Mouse (Mus musculus) lung, postnatal 0 days (tissue): ENCODE measurements around the gene Znrf1. TPM values are rescaled to one million over a fixed set of nuclear protein-coding genes. Genes with fewer than 3 reads are reported as not detected.

Source experiments
- ATAC-seq: fragments of 200-750 bp; cut with Nextera tagmentation; 2 replicates; pipeline ENCODE4 v1.8.0; 2017; ENCODE audit warnings: moderate library complexity
- DNase-seq: peaks from one replicate; pipeline ENCODE4 v3.0.0-alpha.2; 2016; ENCODE audit warnings: low spot score
- H3K27ac ChIP-seq: fragments of 300-500 bp; sonication (generic); 2 replicates; pipeline ENCODE4 v1.5.1; 2014; ENCODE audit warnings: antibody characterized with exemption, mild to moderate bottlenecking, low read length, mixed read lengths
- H3K27me3 ChIP-seq: fragments of 300-500 bp; sonication (generic); replicated peaks from 2 replicates; pipeline ENCODE4 v1.6.1; 2014; ENCODE audit warnings: low read length, mixed read lengths; ENCODE audit not compliant: insufficient read depth
- H3K36me3 ChIP-seq: fragments of 300-500 bp; sonication (generic); 2 replicates; pipeline ENCODE4 v1.6.1; 2014; ENCODE audit warnings: low read length, mixed read lengths; ENCODE audit not compliant: insufficient read depth
- H3K4me1 ChIP-seq: fragments of 300-500 bp; sonication (generic); 2 replicates; pipeline ENCODE4 v1.6.1; 2014; ENCODE audit warnings: antibody characterized with exemption, low read depth, low read length, mixed read lengths; ENCODE audit not compliant: insufficient read depth
- H3K4me2 ChIP-seq: fragments of 300-500 bp; sonication (generic); replicated peaks from 2 replicates; pipeline ENCODE4 v1.6.1; 2014; ENCODE audit warnings: low read depth, mild to moderate bottlenecking, low read length, moderate library complexity, mixed read lengths
- H3K4me3 ChIP-seq: fragments of 300-500 bp; sonication (generic); 2 replicates; pipeline ENCODE4 v1.5.1; 2014; ENCODE audit warnings: low read depth, low read length
- H3K9ac ChIP-seq: fragments of 300-500 bp; sonication (generic); replicated peaks from 2 replicates; pipeline ENCODE4 v1.6.1; 2014; ENCODE audit warnings: low read depth, mild to moderate bottlenecking
- H3K9me3 ChIP-seq: fragments of 300-500 bp; sonication (generic); 2 replicates; pipeline ENCODE4 v1.6.1; 2016; ENCODE audit warnings: low read length, mixed read lengths
- CTCF ChIP-seq: IDR thresholded peaks from 2 replicates; pipeline ENCODE4 v1.5.1; 2016; ENCODE audit warnings: antibody characterized with exemption, mild to moderate bottlenecking
- EP300 ChIP-seq: IDR thresholded peaks from 2 replicates; pipeline ENCODE4 v1.6.1; 2016; ENCODE audit warnings: antibody characterized with exemption, mild to moderate bottlenecking, control low read depth
- WGBS: fragments of 180-500 bp; shearing (Covaris S2); extraction: QIAGEN DNeasy Blood & Tissue Kit; methylation state at CpG from one replicate; pipeline ENCODE4 v1.1.7; 2014; 5-methylcytosine and 5-hydroxymethylcytosine counted together
- polyA plus RNA-seq: library from polyadenylated mRNA; unstranded; fragments of >200 nt; fragmentation: Nextera tagmentation; extraction: Ambion mirVana; gene quantifications from 2 replicates; pipeline ENCODE4 v1.2.1, GENCODE M21; 2015

Gene Znrf1
- polyA plus RNA-seq, 1 experiment from 2014 or later = 24.5 TPM

DNA sequence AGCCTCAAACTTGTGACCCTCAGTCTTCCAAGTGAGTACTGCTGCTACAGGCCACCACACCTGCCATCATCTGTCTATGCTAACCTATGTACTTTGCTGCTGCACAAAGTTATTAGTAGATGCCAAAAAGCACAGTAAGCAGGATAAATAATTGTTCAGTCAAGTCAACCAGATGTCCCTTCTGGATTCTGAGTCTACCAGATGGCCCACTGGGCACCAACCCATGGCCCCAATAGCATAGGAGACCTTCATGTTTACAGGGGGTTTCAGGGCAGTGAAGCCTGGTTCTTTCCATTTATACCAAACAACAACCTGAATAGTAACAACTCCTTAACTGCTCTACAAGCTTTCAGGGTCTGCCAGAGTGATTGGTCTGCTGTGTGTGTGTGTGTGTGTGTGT is 55.3 kb downstream of the Znrf1 start:
- no peaks in the 10 kb centered on the region for H3K27me3 ChIP-seq
- H3K4me2 ChIP-seq = no peak overlapping the region
- DNase-seq (no peak), ATAC-seq (no peak)
- H3K9me3 ChIP-seq = no peaks in the 10 kb centered on the region
- no peak for TF ChIP-seq CTCF
- no peak for TF ChIP-seq EP300
- no peak overlapping the region for H3K4me3 ChIP-seq
- no peak overlapping the region for H3K9ac ChIP-seq
- H3K36me3 ChIP-seq = no peaks in the 10 kb centered on the region
- H3K27ac ChIP-seq = no peak overlapping the region
- peaks cover 23% of the 10 kb centered on the region; the same call in 1 of the 2 replicates for H3K4me1 ChIP-seq

DNA sequence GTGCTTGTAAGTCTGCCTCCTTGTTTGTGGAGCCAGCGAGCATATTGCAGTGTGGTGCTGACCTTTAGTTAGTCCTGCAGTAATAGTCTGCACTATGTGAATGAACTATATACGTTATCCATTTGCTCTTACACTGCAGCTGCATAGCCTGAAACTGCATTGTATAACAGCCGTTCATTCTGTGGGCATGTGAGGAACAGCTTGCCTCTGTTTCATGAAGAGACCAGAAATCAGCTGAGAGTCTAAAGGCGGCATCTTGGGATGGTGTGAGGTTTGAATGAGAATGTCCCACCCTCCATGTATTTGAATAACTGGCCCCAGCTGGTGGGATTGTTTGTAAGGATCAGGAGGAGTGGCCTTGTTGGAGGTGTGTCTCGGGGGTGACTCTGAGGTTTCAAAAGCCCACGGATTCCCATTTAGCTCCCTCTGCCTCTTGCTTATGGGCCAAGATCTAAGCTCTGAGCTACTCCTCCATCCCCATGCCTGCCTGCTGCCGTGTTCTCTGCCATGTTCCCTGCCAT is 56.6 kb downstream of the Znrf1 start:
- peaks cover 30% of the 10 kb centered on the region; the same call in 1 of the 2 replicates for H3K4me1 ChIP-seq

DNA sequence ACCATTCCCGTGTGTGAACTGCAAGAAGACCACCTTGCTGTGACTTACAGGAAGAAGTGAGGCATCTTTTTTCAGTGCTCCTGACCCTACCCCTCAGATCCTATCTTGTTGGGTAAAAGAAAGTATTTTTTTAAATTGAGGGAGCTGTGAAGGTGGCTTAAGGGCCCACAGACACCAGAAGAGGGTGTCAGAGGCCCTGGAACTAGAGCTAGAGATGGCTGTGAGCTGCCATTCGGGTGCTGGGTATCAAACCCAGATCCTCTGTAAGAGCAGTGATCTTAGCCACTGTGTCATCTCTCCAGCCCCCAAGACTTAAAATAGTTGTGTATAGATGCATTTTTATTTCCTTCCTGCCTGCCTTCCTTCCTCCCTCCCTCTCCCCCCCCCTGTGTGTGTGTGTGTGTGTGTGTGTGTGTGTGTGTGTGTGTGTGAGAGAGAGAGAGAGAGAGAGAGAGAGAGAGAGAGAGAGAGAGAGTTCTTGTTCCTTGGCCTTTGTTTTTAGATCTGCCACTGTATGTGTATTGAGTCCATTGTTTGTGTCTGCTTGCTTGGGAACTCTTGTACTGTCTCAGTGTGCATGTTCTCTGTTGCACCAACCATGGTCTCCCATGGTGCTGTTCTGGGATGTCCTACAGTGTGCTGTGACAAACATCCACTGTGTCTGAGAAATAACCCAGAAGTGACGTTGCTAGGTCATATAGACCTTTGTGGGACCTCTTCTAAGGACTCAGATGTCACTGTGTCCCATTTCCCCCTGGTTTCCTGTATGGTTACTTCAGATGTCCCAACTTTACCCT is 58.3 kb downstream of the Znrf1 start:
- DNase-seq (no peak), ATAC-seq (no peak)
- Histone ChIP-seq H3K4me3 (no peak overlapping the region), H3K4me1 (peaks cover 30% of the 10 kb centered on the region; the same call in 1 of the 2 replicates), H3K27ac (peak overlapping the region; percentile 81; the same call in 1 of the 2 replicates), H3K9me3 (no peaks in the 10 kb centered on the region), H3K4me2 (no peak overlapping the region), H3K27me3 (no peaks in the 10 kb centered on the region), H3K9ac (no peak overlapping the region), H3K36me3 (no peaks in the 10 kb centered on the region)
- TF ChIP-seq EP300 (no peak), CTCF (no peak)
- WGBS = 64% methylated on average over 3 of the region's 3 CpGs

More for the DNA sequence above, 56.6 kb downstream of the Znrf1 start:
- ATAC-seq (no peak), DNase-seq (no peak)
- Histone ChIP-seq H3K9me3 (no peaks in the 10 kb centered on the region), H3K4me2 (no peak overlapping the region), H3K27me3 (no peaks in the 10 kb centered on the region), H3K9ac (no peak overlapping the region), H3K36me3 (no peaks in the 10 kb centered on the region), H3K4me3 (no peak overlapping the region), H3K27ac (no peak overlapping the region)
- TF ChIP-seq EP300 (no peak), CTCF (no peak)
- 76% methylated on average over 7 of the region's 7 CpGs for WGBS

DNA sequence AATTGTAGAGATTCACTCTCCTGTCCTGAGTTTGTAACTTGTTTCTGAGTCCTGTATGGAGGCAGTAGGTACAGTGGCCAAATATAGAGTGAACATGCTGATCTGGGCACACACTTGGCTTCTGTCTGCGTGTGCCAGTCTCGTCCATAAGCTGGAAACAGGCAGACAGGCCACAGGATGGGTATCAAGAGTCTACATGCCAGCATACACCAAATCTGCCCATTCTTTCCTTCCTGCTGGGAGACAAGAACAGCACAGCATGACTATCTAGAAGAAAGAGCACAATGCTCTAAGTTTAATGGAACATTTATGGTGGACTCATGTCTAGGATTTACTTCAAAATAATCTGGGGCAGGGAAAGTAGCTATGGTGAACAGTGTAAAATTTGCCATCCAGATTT is 59.1 kb downstream of the Znrf1 start:
- H3K9ac ChIP-seq = no peak overlapping the region
- H3K4me1 ChIP-seq = peaks cover 30% of the 10 kb centered on the region; the same call in 1 of the 2 replicates
- ATAC-seq (no peak), DNase-seq (no peak)
- WGBS = 77% methylated on average over 2 of the region's 2 CpGs
- H3K36me3 ChIP-seq = no peaks in the 10 kb centered on the region
- no peak overlapping the region for H3K4me3 ChIP-seq
- H3K4me2 ChIP-seq = no peak overlapping the region
- no peaks in the 10 kb centered on the region for H3K9me3 ChIP-seq
- TF ChIP-seq CTCF (no peak), EP300 (no peak)
- peak overlapping the region; percentile 81 for H3K27ac ChIP-seq
- no peaks in the 10 kb centered on the region for H3K27me3 ChIP-seq

DNA sequence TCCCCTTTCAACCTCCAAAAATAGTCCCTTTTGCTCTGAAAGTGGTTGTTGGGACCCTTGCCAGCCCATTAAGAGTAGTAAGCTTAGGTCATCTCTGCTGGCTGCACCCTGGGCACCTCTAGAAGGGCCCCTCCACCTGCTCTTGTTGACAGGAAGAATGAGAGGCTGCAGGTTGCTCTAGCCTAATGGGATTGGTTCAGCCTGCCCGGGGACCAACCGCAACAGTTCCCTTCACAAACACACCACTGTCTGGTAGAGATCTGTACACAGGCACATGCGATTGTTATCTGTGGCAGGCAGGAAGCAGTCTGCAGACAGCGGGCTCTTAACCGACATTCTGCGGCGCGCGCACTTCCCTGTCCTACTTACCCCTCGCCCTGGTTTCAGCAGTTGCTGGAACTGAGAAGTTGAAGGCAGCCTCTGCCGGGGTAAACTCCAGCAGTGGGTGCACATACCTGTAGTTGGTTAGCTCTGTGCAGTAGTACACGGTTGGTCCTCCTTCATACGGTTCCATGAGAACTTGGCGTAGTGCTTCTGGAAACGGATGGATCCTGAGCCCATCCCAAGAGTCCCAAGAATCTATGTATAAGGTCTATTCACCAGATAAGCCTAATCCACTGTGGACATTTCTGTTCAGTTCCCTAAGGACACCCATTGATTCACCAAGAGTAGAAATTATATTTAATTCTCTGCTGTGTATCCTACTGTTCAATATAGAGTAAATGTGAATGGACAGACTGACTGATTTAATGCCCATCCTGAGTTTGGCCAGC is 60.0 kb downstream of the Znrf1 start:
- Histone ChIP-seq H3K27me3 (no peaks in the 10 kb centered on the region), H3K9me3 (no peaks in the 10 kb centered on the region), H3K27ac (peak overlapping the region; percentile 81), H3K4me3 (no peak overlapping the region), H3K4me1 (peaks cover 30% of the 10 kb centered on the region; the same call in 1 of the 2 replicates), H3K4me2 (peak overlapping the region; percentile 37), H3K36me3 (no peaks in the 10 kb centered on the region), H3K9ac (no peak overlapping the region)
- TF ChIP-seq CTCF (no peak), EP300 (no peak; the same call in 1 of the 2 replicates)
- peak; percentile 64 for ATAC-seq
- 34% methylated on average over 15 of the region's 15 CpGs for WGBS
- peak; percentile 81 for DNase-seq

DNA sequence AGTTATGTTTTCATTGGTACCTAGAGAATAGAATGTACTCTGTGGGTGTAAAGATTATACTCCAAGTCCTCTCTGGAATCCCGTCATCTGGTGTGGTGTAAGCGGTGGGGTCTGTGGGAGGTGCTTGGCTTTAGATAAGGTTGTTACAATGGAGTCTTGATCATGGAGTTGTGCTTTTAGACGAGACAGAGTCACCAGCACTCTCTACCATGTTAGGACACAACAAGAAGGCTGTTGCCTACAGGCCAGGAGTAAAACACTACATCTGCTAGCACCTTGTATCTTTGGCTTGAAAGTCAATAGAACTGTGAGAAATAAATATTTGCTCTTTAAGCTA is 60.6 kb downstream of the Znrf1 start:
- peak; percentile 63 for DNase-seq
- no peak overlapping the region for H3K4me3 ChIP-seq
- H3K9ac ChIP-seq = no peak overlapping the region
- H3K27ac ChIP-seq = peak overlapping the region; percentile 81
- no peaks in the 10 kb centered on the region for H3K36me3 ChIP-seq
- H3K4me2 ChIP-seq = no peak overlapping the region
- no peaks in the 10 kb centered on the region for H3K27me3 ChIP-seq
- whole genome bisulfite sequencing = 16% methylated on average over 3 of the region's 3 CpGs
- TF ChIP-seq EP300 (no peak), CTCF (no peak)
- peaks cover 30% of the 10 kb centered on the region; the same call in 1 of the 2 replicates for H3K4me1 ChIP-seq
- no peaks in the 10 kb centered on the region for H3K9me3 ChIP-seq
- ATAC-seq = no peak
